Comparison of ENCODE assay signal across 9 mouse cellular contexts in genomic region chr9:77825380-77825961, GRCm38 (mm10).
A peak's percentile ranks its signal among the peaks of the same experiment; 100 is the strongest.
DNase-seq lines count a peak whose midpoint lies in the region; ATAC-seq and TF ChIP-seq lines count a peak whose summit lies in the region.
"Had no signal": no experiment of that assay in that cellular context is flagged by ENCODE, and none has a peak within 500 bp of the region (broad histone marks: within the 10 kb centered on the region; RNA-seq: fewer than 3 reads in every experiment).

No protein-coding gene starts in this region.

- H3K4me3 ChIP-seq in ES-E14 (ENCODE audit: insufficient read depth in 1 of 2, low read depth in 1 of 2, low read length in 2 of 2, poor library complexity in 1 of 2, severe bottlenecking in 1 of 2), result no peak overlapping the region
- H3K4me3 ChIP-seq in limb, embryonic 15.5 days, result no peak overlapping the region
- no peak overlapping the region for H3K4me3 ChIP-seq in hindbrain, embryonic 16.5 days (ENCODE audit: low read length)
- H3K4me3 ChIP-seq: liver, embryonic 15.5 days had no signal

- H3K27me3 ChIP-seq in limb, embryonic 15.5 days, result no peaks in the 10 kb centered on the region
- no peaks in the 10 kb centered on the region for H3K27me3 ChIP-seq in hindbrain, embryonic 16.5 days (replicated peaks; ENCODE audit: control insufficient read depth, insufficient read depth, low read length)
- H3K27me3 ChIP-seq: liver, embryonic 15.5 days had no signal

- peak; percentile 29 for DNase-seq in layer of hippocampus, adult 11-12 months (ENCODE audit: low spot score)
- DNase-seq in layer of hippocampus, postnatal 25 days (ENCODE audit: extremely low spot score in 1 of 2, low spot score in 1 of 2), result no peak
- DNase-seq in ES-E14 (ENCODE audit: low read depth, low spot score), result peak; percentile 56
- peak; percentile 51 for DNase-seq in forelimb bud, embryonic 11.5 days (ENCODE audit: low read depth, low spot score)
- no peak for DNase-seq in urinary bladder, adult 2 months (ENCODE audit: low spot score)
- DNase-seq in thymus, postnatal 14 days, result no peak

- no peak overlapping the region for H3K4me2 ChIP-seq in limb, embryonic 15.5 days
- H3K4me2 ChIP-seq in hindbrain, embryonic 16.5 days (ENCODE audit: low read length), result no peak overlapping the region
- H3K4me2 ChIP-seq: liver, embryonic 15.5 days had no signal

- in situ Hi-C loops in ES-E14 (cut with MboI; ENCODE audit: low sequenced_read_pairs in 2 of 2, unreplicated experiment in 2 of 2), result no loop called here

- peaks cover 0 to 5% of the 10 kb centered on the region in 2 experiments; a peak in 2 of 4 replicates for H3K4me1 ChIP-seq in ES-E14 (ENCODE audit: control insufficient read depth in 2 of 2, insufficient read depth in 2 of 2, low read length in 2 of 2, poor library complexity in 1 of 2)
- peaks cover 15% of the 10 kb centered on the region for H3K4me1 ChIP-seq in limb, embryonic 15.5 days
- H3K4me1 ChIP-seq in hindbrain, embryonic 16.5 days (ENCODE audit: control insufficient read depth, insufficient read depth, low read depth, low read length), result no peaks in the 10 kb centered on the region

- no peak overlapping the region for H3K27ac ChIP-seq in ES-E14 (ENCODE audit: insufficient read depth, low read depth, low read length, poor library complexity, severe bottlenecking)
- H3K27ac ChIP-seq in limb, embryonic 15.5 days, result peak overlapping the region; percentile 52
- H3K27ac ChIP-seq in hindbrain, embryonic 16.5 days (ENCODE audit: low read depth, low read length), result no peak overlapping the region
- H3K27ac ChIP-seq: liver, embryonic 15.5 days had no signal

- H3K36me3 ChIP-seq in ES-E14 (ENCODE audit: control insufficient read depth, insufficient read depth, low read length, poor library complexity, severe bottlenecking), result no peaks in the 10 kb centered on the region
- no peaks in the 10 kb centered on the region for H3K36me3 ChIP-seq in limb, embryonic 15.5 days
- H3K36me3 ChIP-seq in hindbrain, embryonic 16.5 days (ENCODE audit: control insufficient read depth, insufficient read depth, low read length), result no peaks in the 10 kb centered on the region
- H3K36me3 ChIP-seq: liver, embryonic 15.5 days had no signal

- H3K9me3 ChIP-seq in ES-E14 (ENCODE audit: control insufficient read depth, insufficient read depth, low read depth, low read length), result no peaks in the 10 kb centered on the region
- H3K9me3 ChIP-seq in limb, embryonic 15.5 days, result no peaks in the 10 kb centered on the region
- H3K9me3 ChIP-seq in hindbrain, embryonic 16.5 days (ENCODE audit: control insufficient read depth, low read length), result no peaks in the 10 kb centered on the region
- H3K9me3 ChIP-seq: liver, embryonic 15.5 days had no signal

- no peak overlapping the region for H3K9ac ChIP-seq in ES-E14 (ENCODE audit: insufficient read depth, low read depth, low read length, poor library complexity, severe bottlenecking)
- no peak overlapping the region for H3K9ac ChIP-seq in limb, embryonic 15.5 days
- H3K9ac ChIP-seq in hindbrain, embryonic 16.5 days (ENCODE audit: low read depth, low read length), result no peak overlapping the region
- H3K9ac ChIP-seq: liver, embryonic 15.5 days had no signal

- peak; percentile 64; the same call in 1 of the 2 replicates for ATAC-seq in limb, embryonic 15.5 days (ENCODE audit: insufficient number of reproducible peaks, low FRiP score, low TSS enrichment, low read depth)
- ATAC-seq in hindbrain, embryonic 16.5 days, result no peak

- 7% methylated on average over 7 of the region's 7 CpGs for WGBS in limb, embryonic 15.5 days
- 21% methylated on average over 7 of the region's 7 CpGs for WGBS in hindbrain, embryonic 16.5 days

TF ChIP-seq in ES-E14, 5 proteins besides CTCF, POLR2A, EP300 and RAD21:
- no peak for TF ChIP-seq ZNF384 (IDR thresholded peaks at IDR 0.05; ENCODE audit: low read depth, low read length)
- TF ChIP-seq ZC3H11A (IDR thresholded peaks at IDR 0.05; ENCODE audit: borderline replicate concordance, low read depth, low read length), result no peak
- no peak for TF ChIP-seq CHD2 (IDR thresholded peaks at IDR 0.05; ENCODE audit: low read depth, low read length)
- TF ChIP-seq MAFK (IDR thresholded peaks at IDR 0.05; ENCODE audit: insufficient read depth, low read depth, low read length), result no peak
- no peak for TF ChIP-seq HCFC1 (IDR thresholded peaks at IDR 0.05; ENCODE audit: borderline replicate concordance, insufficient read depth, low read length)

Comparison
In these comparisons a context has a peak if more than half of its experiments do, and no peak if none do; other contexts are left out.
1. DNase-seq: peak in layer of hippocampus, adult 11-12 months (single experiment), ES-E14 (single experiment) and forelimb bud, embryonic 11.5 days (single experiment); none in layer of hippocampus, postnatal 25 days (0 of 2), urinary bladder, adult 2 months (single experiment) and thymus, postnatal 14 days (single experiment).